ENCODE assay signal across 14 mouse cellular contexts in the genomic region with DNA sequence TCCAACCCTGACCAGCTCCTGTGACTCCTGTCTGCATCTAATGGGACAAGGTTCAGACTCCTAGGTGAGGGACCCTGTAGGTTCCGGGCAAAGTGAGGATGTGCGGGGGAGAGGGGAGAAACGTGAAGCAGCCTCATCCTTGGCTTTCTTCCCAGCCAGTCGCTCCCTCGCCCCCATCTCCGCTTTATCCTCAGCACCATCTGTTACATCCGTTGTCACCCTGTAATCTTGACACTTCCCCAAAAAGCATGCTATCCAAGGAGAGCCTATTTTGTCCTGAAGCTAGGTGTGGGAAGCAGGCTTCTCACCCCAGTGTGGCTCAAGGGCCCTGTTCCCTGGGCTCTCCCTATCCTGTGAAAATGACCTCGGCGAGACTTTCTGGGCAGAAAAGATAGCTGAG. TPM values are rescaled to one million over a fixed set of nuclear protein-coding genes. Genes with fewer than 3 reads are reported as not detected.
DNase-seq lines count a peak whose midpoint lies in the region; ATAC-seq and TF ChIP-seq lines count a peak whose summit lies in the region.
"Had no signal": no experiment of that assay in that cellular context is flagged by ENCODE, and none has a peak within 500 bp of the region (broad histone marks: within the 10 kb centered on the region; RNA-seq: fewer than 3 reads in every experiment).

No protein-coding gene starts in this region.

- no peak overlapping the region for H3K9ac ChIP-seq in forebrain, embryonic 15.5 days (replicated peaks)
- no peak overlapping the region for H3K9ac ChIP-seq in forebrain, embryonic 16.5 days (replicated peaks; ENCODE audit: low read depth, low read length)
- H3K9ac ChIP-seq: embryonic facial prominence, embryonic 13.5 days had no signal

- peak overlapping the region; percentile 24; the same call in 1 of the 2 replicates for H3K27ac ChIP-seq in forebrain, embryonic 15.5 days (replicated peaks)
- no peak overlapping the region for H3K27ac ChIP-seq in forebrain, embryonic 16.5 days (ENCODE audit: low read length)
- H3K27ac ChIP-seq in limb, embryonic 10.5 days, result peak overlapping the region; percentile 59; the same call in 1 of the 2 replicates
- no peak overlapping the region for H3K27ac ChIP-seq in kidney, adult 2 months (ENCODE audit: insufficient read depth, low read depth, low read length)
- H3K27ac ChIP-seq: embryonic facial prominence, embryonic 13.5 days had no signal

- H3K4me1 ChIP-seq in forebrain, embryonic 15.5 days, result peaks cover 37% of the 10 kb centered on the region
- peaks cover 31% of the 10 kb centered on the region for H3K4me1 ChIP-seq in forebrain, embryonic 16.5 days (replicated peaks; ENCODE audit: control insufficient read depth, insufficient read depth, low read length)
- peaks cover 88% of the 10 kb centered on the region for H3K4me1 ChIP-seq in G1E (ENCODE audit: insufficient read depth, low read depth, low read length)
- H3K4me1 ChIP-seq in limb, embryonic 10.5 days, result peaks cover 71% of the 10 kb centered on the region
- peaks cover 14% of the 10 kb centered on the region for H3K4me1 ChIP-seq in kidney, adult 2 months (ENCODE audit: control insufficient read depth, insufficient read depth, low read length)

- H3K4me2 ChIP-seq in forebrain, embryonic 15.5 days (replicated peaks), result no peak overlapping the region
- H3K4me2 ChIP-seq in forebrain, embryonic 16.5 days (ENCODE audit: low read length), result no peak overlapping the region
- H3K4me2 ChIP-seq: embryonic facial prominence, embryonic 13.5 days had no signal

- ATAC-seq in forebrain, embryonic 15.5 days (replicated peaks), result no peak
- no peak for ATAC-seq in forebrain, embryonic 16.5 days
- ATAC-seq in G1E (ENCODE audit: extremely low read depth, insufficient number of reproducible peaks, low FRiP score, poor library complexity, severe bottlenecking), result no peak

- no peak overlapping the region for H3K4me3 ChIP-seq in forebrain, embryonic 15.5 days
- H3K4me3 ChIP-seq in forebrain, embryonic 16.5 days (replicated peaks; ENCODE audit: low read length), result no peak overlapping the region
- H3K4me3 ChIP-seq in G1E (ENCODE audit: low read depth, low read length), result peak overlapping the region; percentile 33; the same call in 1 of the 2 replicates
- no peak overlapping the region for H3K4me3 ChIP-seq in limb, embryonic 10.5 days
- H3K4me3 ChIP-seq in kidney, adult 2 months (ENCODE audit: insufficient read depth, low read depth, low read length), result no peak overlapping the region
- H3K4me3 ChIP-seq: embryonic facial prominence, embryonic 13.5 days had no signal

- DNase-seq in G1E (ENCODE audit: low spot score), result peak; percentile 37
- peak; percentile 78 to 84 for DNase-seq in cerebellum, postnatal 36 days
- DNase-seq in limb, embryonic 10.5 days (ENCODE audit: low spot score), result no peak
- no peak for DNase-seq in T-cell, adult 2 months (ENCODE audit: low spot score)
- no peak for DNase-seq in gastrocnemius, postnatal 36 days
- DNase-seq in kidney, adult 2 months, result no peak
- DNase-seq: spleen, adult 18-20 months had no signal

- no peaks in the 10 kb centered on the region for H3K27me3 ChIP-seq in forebrain, embryonic 15.5 days
- no peaks in the 10 kb centered on the region for H3K27me3 ChIP-seq in forebrain, embryonic 16.5 days (replicated peaks; ENCODE audit: control insufficient read depth, insufficient read depth, low read length)
- no peaks in the 10 kb centered on the region for H3K27me3 ChIP-seq in G1E (ENCODE audit: insufficient read depth, low read length)
- peaks cover 12% of the 10 kb centered on the region for H3K27me3 ChIP-seq in limb, embryonic 10.5 days (ENCODE audit: low read depth, poor library complexity, severe bottlenecking)
- H3K27me3 ChIP-seq in kidney, adult 2 months (replicated peaks; ENCODE audit: control insufficient read depth, insufficient read depth, low read length), result no peaks in the 10 kb centered on the region
- H3K27me3 ChIP-seq: embryonic facial prominence, embryonic 13.5 days had no signal

- no peak for TF ChIP-seq CTCF in G1E (IDR thresholded peaks at IDR 0.05; ENCODE audit: low read depth, low read length)
- no peak for TF ChIP-seq CTCF in kidney, adult 2 months (conservative IDR thresholded peaks at IDR 0.05; ENCODE audit: insufficient read depth, insufficient read length, low read depth, low read length)

- H3K9me3 ChIP-seq in forebrain, embryonic 15.5 days, result no peaks in the 10 kb centered on the region
- H3K9me3 ChIP-seq in forebrain, embryonic 16.5 days (ENCODE audit: control insufficient read depth, low read length), result no peaks in the 10 kb centered on the region
- no peaks in the 10 kb centered on the region for H3K9me3 ChIP-seq in G1E (replicated peaks)
- H3K9me3 ChIP-seq in limb, embryonic 10.5 days (replicated peaks), result no peaks in the 10 kb centered on the region
- H3K9me3 ChIP-seq: embryonic facial prominence, embryonic 13.5 days had no signal

- no peak for TF ChIP-seq POLR2A in kidney, adult 2 months (IDR thresholded peaks at IDR 0.05; ENCODE audit: low read depth, low read length)

- H3K36me3 ChIP-seq in forebrain, embryonic 15.5 days, result no peaks in the 10 kb centered on the region
- no peaks in the 10 kb centered on the region for H3K36me3 ChIP-seq in forebrain, embryonic 16.5 days (ENCODE audit: control insufficient read depth, insufficient read depth)
- peaks cover 60% of the 10 kb centered on the region for H3K36me3 ChIP-seq in G1E (replicated peaks)
- no peaks in the 10 kb centered on the region for H3K36me3 ChIP-seq in limb, embryonic 10.5 days
- no peaks in the 10 kb centered on the region for H3K36me3 ChIP-seq in kidney, adult 2 months (ENCODE audit: control insufficient read depth, insufficient read depth, low read length)
- H3K36me3 ChIP-seq: embryonic facial prominence, embryonic 13.5 days had no signal

- 50% methylated on average over 9 of the region's 9 CpGs for WGBS in forebrain, embryonic 15.5 days
- WGBS in forebrain, embryonic 16.5 days, result 57% methylated on average over 9 of the region's 9 CpGs
- WGBS in limb, embryonic 10.5 days, result 50% methylated on average over 9 of the region's 9 CpGs
- WGBS in kidney, adult 2 months, result 59% methylated on average over 9 of the region's 9 CpGs

- intact Hi-C loops in gastrocnemius, postnatal 36 days (cut with DNase I), result loop anchor here (5.0 kb wide), 1 partner anchor 51 kb away; the partner anchor contains the start of gene Gm9837

RNA-seq across cellular contexts. Expression of gene Sept8, which starts 3.9 kb away (rescaled TPM):
- 21.6 and 23.1 TPM in 2 replicates for polyA plus RNA-seq in forebrain, embryonic 15.5 days (2015; fragmentation: Nextera tagmentation; extraction: Ambion mirVana)
- 23.3 and 25.6 TPM in 2 replicates for polyA plus RNA-seq in forebrain, embryonic 16.5 days (2015; fragmentation: Nextera tagmentation; extraction: Ambion mirVana)
- total RNA-seq in G1E (2014; fragmentation: Nextera tagmentation) (186 and 202 TPM in 2 replicates), G1E (2017) (156 and 172 TPM in 2 replicates)
- polyA plus RNA-seq in G1E (2012), result 124 and 136 TPM in 2 replicates
- 18.6 and 22.8 TPM in 2 replicates for polyA plus RNA-seq in limb, embryonic 10.5 days (2016; fragmentation: Nextera tagmentation; extraction: Ambion mirVana)
- 10 to 100 TPM; 11.7 to 15.5 TPM for total RNA-seq in gastrocnemius, postnatal 36 days (2021)
- 15.6 and 16.3 TPM in 2 replicates for polyA plus RNA-seq in kidney, adult 2 months (2012; rRNA removed)

RNA-seq across cellular contexts. Expression of gene Sowaha, which starts 42.9 kb away (rescaled TPM):
- polyA plus RNA-seq in forebrain, embryonic 15.5 days (2015; fragmentation: Nextera tagmentation; extraction: Ambion mirVana), result 1.8 and 1.9 TPM in 2 replicates
- 1.9 and 2.2 TPM in 2 replicates for polyA plus RNA-seq in forebrain, embryonic 16.5 days (2015; fragmentation: Nextera tagmentation; extraction: Ambion mirVana)
- total RNA-seq in G1E (2014; fragmentation: Nextera tagmentation) (6.8 TPM in 2 replicates), G1E (2017) (2.1 and 3.0 TPM in 2 replicates)
- 4.9 and 6.1 TPM in 2 replicates for polyA plus RNA-seq in G1E (2012)
- 0.13 and 0.51 TPM in 2 replicates for polyA plus RNA-seq in limb, embryonic 10.5 days (2016; fragmentation: Nextera tagmentation; extraction: Ambion mirVana)
- under 1 TPM; 0.08 to 0.12 TPM for total RNA-seq in gastrocnemius, postnatal 36 days (2021)
- 0.84 and 1.8 TPM in 2 replicates for polyA plus RNA-seq in kidney, adult 2 months (2012; rRNA removed)
- total RNA-seq: monocyte, adult 5-6 weeks had no signal
- polyA plus RNA-seq: C2C12 had no signal

RNA-seq across cellular contexts. Expression of gene Gm9945, which starts 43.0 kb away (rescaled TPM):
- polyA plus RNA-seq in forebrain, embryonic 15.5 days (2015; fragmentation: Nextera tagmentation; extraction: Ambion mirVana), result 0.50 TPM in 1 of 2 replicates, not detected in the other
- polyA plus RNA-seq in forebrain, embryonic 16.5 days (2015; fragmentation: Nextera tagmentation; extraction: Ambion mirVana), result not detected in 2 replicates
- total RNA-seq in G1E (2014; fragmentation: Nextera tagmentation) (not detected in 2 replicates), G1E (2017) (0.29 and 0.76 TPM in 2 replicates)
- polyA plus RNA-seq in G1E (2012), result 0.27 TPM in 1 of 2 replicates, not detected in the other
- not detected in 2 replicates for polyA plus RNA-seq in limb, embryonic 10.5 days (2016; fragmentation: Nextera tagmentation; extraction: Ambion mirVana)
- total RNA-seq in gastrocnemius, postnatal 36 days (2021), result not detected
- not detected in 2 replicates for polyA plus RNA-seq in kidney, adult 2 months (2012; rRNA removed)
- total RNA-seq: monocyte, adult 5-6 weeks had no signal
- polyA plus RNA-seq: C2C12; embryonic facial prominence, embryonic 13.5 days; heart, postnatal 0 days had no signal

RNA-seq across cellular contexts. Expression of gene Kif3a, which starts 44.2 kb away (rescaled TPM):
- 262 and 280 TPM in 2 replicates for polyA plus RNA-seq in forebrain, embryonic 15.5 days (2015; fragmentation: Nextera tagmentation; extraction: Ambion mirVana)
- 268 and 295 TPM in 2 replicates for polyA plus RNA-seq in forebrain, embryonic 16.5 days (2015; fragmentation: Nextera tagmentation; extraction: Ambion mirVana)
- total RNA-seq in G1E (2014; fragmentation: Nextera tagmentation) (20.2 and 22.3 TPM in 2 replicates), G1E (2017) (25.7 and 27.5 TPM in 2 replicates)
- polyA plus RNA-seq in G1E (2012), result 11.2 and 12.0 TPM in 2 replicates
- polyA plus RNA-seq in limb, embryonic 10.5 days (2016; fragmentation: Nextera tagmentation; extraction: Ambion mirVana), result 52.0 and 69.4 TPM in 2 replicates
- 1 to 10 TPM; 3.2 to 4.9 TPM for total RNA-seq in gastrocnemius, postnatal 36 days (2021)
- 7.4 and 7.5 TPM in 2 replicates for polyA plus RNA-seq in kidney, adult 2 months (2012; rRNA removed)

RNA-seq across cellular contexts. Expression of gene Gm9837, which starts 52.7 kb away (rescaled TPM):
- not detected in 2 replicates for polyA plus RNA-seq in forebrain, embryonic 15.5 days (2015; fragmentation: Nextera tagmentation; extraction: Ambion mirVana)
- not detected in 2 replicates for polyA plus RNA-seq in forebrain, embryonic 16.5 days (2015; fragmentation: Nextera tagmentation; extraction: Ambion mirVana)
- total RNA-seq in G1E (2014; fragmentation: Nextera tagmentation) (not detected in 2 replicates), G1E (2017) (0.16 TPM in 1 of 2 replicates, not detected in the other)
- polyA plus RNA-seq in G1E (2012), result not detected in 2 replicates
- polyA plus RNA-seq in limb, embryonic 10.5 days (2016; fragmentation: Nextera tagmentation; extraction: Ambion mirVana), result not detected in 2 replicates
- total RNA-seq in gastrocnemius, postnatal 36 days (2021), result not detected
- polyA plus RNA-seq in kidney, adult 2 months (2012; rRNA removed), result not detected in 2 replicates
- total RNA-seq: left cerebral cortex, postnatal 10 days; monocyte, adult 5-6 weeks had no signal
- polyA plus RNA-seq: C2C12; embryonic facial prominence, embryonic 13.5 days; heart, postnatal 0 days had no signal

Comparison
In these comparisons a context has a peak if more than half of its experiments do, and no peak if none do; other contexts are left out.
1. H3K27ac ChIP-seq: peak in forebrain, embryonic 15.5 days (single experiment) and limb, embryonic 10.5 days (single experiment); none in forebrain, embryonic 16.5 days (single experiment) and kidney, adult 2 months (single experiment).
2. DNase-seq: peak in G1E (single experiment) and cerebellum, postnatal 36 days (2 of 2); none in limb, embryonic 10.5 days (single experiment), T-cell, adult 2 months (single experiment), gastrocnemius, postnatal 36 days (0 of 2) and kidney, adult 2 months (single experiment).